Mouse (Mus musculus) brain, embryonic 14.5 days (tissue): ENCODE data around the gene Cwc15. TPM values are rescaled to one million over a fixed set of nuclear protein-coding genes. Genes with fewer than 3 reads are reported as not detected.
A peak's percentile ranks its signal among the peaks of the same experiment; 100 is the strongest.

Source experiments
- DNase-seq: peaks from one replicate; pipeline ENCODE4 v3.0.0-alpha.2; 2011; ENCODE audit warnings: low read depth
- CTCF ChIP-seq: fragments of 200-500 bp; IDR thresholded peaks from 2 replicates; pipeline ENCODE4 v1.5.1; 2012; ENCODE audit warnings: inconsistent platforms, mild to moderate bottlenecking, moderate library complexity, borderline replicate concordance; ENCODE audit not compliant: insufficient read depth, insufficient read length; ENCODE audit errors: extremely low read depth
- POLR2A ChIP-seq: fragments of 200-500 bp; IDR thresholded peaks from 2 replicates; pipeline ENCODE4 v1.6.1; 2012; ENCODE audit warnings: mild to moderate bottlenecking, inconsistent platforms, borderline replicate concordance; ENCODE audit not compliant: poor library complexity, insufficient read depth, insufficient read length, severe bottlenecking; ENCODE audit errors: extremely low read depth
- polyA plus RNA-seq: library from polyadenylated mRNA; depleted of rRNA; stranded (reverse); fragments of >200 nt; gene quantifications from 2 replicates; pipeline ENCODE4 v1.2.3, GENCODE M21; 2012; rRNA removed

The Cwc15 gene
- polyA plus RNA-seq, 1 experiment = 77.7 TPM

- DNase-seq = peak; percentile 86
- TF ChIP-seq CTCF = peak; percentile 93
- TF ChIP-seq POLR2A = no peak
Measured at GRCm38 (mm10) chr9:14523408-14524043, 23.1 kb downstream of the Cwc15 start.

DNA sequence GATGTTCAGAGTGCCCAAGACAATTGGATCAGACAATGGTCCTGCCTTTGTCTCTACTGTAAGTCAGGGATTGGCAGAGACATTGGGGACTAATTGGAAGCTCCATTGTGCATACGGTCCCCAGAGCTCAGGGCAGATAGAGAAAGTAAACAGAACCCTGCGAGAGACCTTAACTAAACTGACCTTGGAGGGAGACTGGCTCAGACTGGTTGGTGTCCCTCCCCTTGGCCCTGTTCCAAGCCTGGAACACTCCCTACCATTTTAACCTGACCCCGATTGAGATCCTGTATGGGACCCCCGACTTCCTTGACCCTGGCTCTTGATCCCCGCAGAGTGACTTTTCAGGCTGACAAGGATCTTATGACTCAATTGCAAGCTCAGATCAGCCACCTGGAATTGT is 29.6 kb downstream of the Cwc15 start:
- TF ChIP-seq POLR2A = no peak
- TF ChIP-seq CTCF = no peak
- DNase-seq = no peak

DNA sequence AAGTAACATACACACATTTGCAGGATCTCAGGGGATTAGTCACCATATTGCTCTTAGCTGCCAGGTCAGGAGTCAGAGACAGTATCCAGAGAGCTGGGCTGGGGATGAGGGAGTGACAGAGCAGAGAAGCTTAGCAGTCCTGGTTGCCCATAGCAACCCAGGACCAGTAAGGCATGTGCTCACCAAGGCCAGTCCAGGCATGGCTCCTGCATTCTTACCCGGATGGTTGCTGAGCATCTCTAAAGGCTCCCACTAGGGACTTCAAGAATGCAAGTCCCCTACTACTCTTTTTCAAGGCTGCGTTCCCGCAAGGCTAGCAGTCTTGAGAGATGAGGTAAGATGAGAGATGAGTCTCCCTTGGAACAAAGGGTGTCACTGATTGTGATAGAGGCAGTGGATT is 31.9 kb downstream of the Cwc15 start:
- TF ChIP-seq POLR2A = no peak
- no peak for TF ChIP-seq CTCF
- DNase-seq = peak; percentile 49

DNA sequence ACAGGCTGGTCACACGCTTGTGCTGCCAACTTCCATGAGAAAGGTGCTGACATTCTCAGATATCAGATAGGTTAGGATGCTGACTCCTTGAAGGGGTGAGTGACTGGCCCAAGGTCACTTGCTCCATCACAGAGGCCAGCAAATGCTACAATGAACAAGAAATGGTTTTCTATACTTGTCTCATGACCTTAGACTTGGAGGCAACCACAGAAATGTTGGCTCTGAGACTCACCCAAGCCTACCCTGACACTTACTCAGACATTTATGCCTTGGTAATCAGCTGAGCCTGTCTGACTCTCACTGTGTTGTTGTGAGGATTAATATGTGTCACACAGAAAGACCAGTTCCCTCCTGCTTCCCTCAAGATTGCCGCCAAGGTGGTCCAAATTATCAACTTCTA is 33.2 kb downstream of the Cwc15 start:
- DNase-seq = no peak
- TF ChIP-seq CTCF = no peak
- no peak for TF ChIP-seq POLR2A

DNA sequence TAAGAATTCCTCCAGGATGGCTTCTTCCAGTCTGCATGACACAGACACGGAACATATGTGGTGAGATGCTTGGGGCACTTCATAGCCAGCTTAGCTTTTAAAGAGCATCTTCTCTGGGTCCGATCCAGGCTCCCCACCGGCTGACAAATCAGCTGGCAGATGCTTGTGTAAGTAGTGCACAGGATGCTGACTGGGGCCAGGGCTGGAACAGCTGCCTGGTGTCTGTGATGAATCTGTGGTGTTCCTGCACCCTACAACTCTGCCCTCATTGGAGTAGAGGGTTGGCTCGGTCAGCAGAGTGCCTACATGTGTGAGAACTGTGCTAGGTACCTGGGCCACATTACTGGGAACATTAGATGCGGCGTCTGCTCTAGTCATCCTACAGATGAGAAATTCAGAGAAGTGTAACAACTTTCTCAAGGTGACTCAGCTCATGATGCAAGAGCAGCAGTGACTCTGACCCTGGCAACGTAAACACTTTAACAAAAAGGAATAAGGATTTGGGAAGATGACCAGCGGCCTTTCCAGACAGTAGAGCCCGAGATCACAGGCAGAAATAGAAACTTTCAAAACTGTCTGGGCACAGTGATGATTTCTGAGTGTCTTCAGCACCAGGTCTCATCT is 34.5 kb downstream of the Cwc15 start:
- TF ChIP-seq CTCF (no peak), POLR2A (no peak)
- peak; percentile 20 for DNase-seq

- TF ChIP-seq POLR2A (no peak), CTCF (no peak)
- DNase-seq = no peak
Measured at GRCm38 (mm10) chr9:14544034-14544757, 43.8 kb downstream of the Cwc15 start.

DNA sequence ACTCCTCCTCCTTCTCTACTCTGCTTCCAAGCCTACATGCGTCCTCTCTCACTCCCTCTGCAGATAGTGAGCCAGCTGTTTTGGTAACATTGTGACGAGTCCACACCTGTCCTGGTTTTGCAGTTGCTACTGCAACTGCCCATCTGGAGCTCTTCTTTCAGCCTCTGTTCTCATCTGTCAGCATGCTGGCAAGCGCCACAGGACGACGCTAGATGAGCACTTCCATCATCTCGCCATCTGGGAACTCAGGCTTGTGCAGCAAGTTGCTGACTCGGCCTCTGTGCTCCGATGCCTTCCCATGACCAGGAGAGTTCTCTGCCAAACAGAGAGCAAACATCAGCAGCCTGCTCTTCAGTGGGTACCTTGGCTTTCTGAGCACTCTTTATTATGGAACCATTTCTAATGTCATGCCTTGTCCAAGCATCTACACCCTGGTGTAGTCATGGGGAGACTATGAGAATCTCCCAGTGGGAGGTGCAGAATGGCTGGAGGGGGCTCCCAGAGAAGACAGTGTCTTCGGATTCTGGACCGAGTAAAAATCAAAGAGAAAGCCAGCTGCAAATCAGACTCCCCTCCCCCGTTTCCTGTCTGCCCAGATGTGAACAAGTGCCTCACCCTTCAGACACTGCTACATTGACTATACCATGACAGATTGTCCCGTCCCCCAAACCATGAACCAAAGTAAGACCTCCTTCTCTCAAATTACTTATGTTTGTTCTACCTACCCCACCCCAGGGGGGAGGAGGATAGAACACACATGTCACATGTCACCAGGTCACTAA is 47.4 kb downstream of the Cwc15 start:
- TF ChIP-seq POLR2A = no peak
- DNase-seq = peak; percentile 12

DNA sequence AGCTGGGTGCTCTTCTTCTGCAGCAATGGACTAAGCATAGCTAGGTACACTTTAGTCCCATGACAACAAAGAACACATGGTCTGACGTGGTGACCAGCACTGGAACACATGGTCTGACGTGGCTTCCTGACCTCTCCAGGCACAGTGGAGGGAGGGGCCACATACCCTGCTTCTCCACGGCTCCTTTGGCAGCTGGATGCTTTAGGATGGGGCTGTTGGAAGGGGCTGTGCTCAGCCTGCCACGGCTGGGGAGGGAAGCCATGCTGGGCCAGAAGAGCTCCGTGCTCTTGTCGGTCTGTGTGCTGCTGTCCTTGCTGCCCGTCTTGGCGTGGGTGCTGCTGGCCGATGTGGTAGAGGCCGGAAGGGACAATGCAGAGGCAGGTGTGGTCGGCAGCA is 47.9 kb downstream of the Cwc15 start:
- DNase-seq = no peak
- TF ChIP-seq CTCF = no peak
- no peak for TF ChIP-seq POLR2A

DNA sequence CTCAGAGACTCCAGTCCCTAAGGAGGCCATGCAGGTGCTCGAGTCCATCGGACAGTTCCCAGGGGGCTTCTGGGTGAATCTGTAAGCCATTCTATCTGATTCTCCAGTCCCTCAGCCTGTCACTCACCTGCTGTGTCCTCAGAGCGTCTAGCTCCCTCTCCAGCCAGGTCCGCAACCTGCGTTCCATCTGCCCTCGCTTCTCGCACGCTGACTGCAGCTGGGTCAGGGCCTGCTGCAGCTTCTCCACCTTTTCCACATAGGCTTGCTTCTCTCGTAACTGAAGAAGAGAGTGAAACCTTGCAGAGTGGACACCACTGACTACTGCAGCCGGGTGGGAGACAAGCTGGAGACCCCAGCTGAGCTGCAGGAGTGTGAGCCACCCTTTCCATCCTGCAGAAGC is 57.9 kb downstream of the Cwc15 start:
- no peak for TF ChIP-seq POLR2A
- TF ChIP-seq CTCF = no peak
- no peak for DNase-seq

DNA sequence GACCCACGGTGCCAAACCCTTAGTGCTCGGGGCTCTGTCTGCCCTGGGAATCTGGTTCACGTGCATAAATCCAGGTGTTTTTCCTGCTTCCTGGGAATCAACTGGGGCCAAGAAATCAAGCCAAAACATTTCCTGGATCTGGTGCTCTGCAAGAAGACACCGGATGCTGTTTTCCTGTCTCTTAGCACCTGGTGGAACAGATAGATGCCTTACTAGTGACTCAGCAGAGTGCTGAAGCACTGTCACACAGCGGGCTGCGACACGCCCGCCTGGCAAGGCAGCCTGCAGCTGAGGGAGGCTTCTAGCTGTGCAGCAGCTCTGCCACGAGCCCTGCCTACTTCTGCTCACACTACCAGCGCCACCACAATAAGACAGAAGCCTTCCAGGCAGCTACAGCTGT is 59.0 kb downstream of the Cwc15 start:
- no peak for TF ChIP-seq POLR2A
- no peak for TF ChIP-seq CTCF
- DNase-seq = peak; percentile 9

GRCm38 (mm10) chr9:14559996-14560395 is 59.6 kb downstream of the Cwc15 start:
- no peak for TF ChIP-seq POLR2A
- TF ChIP-seq CTCF = no peak
- no peak for DNase-seq

Other genes starting within 250 kb of the Cwc15 start
- gene Sesn3, start 225.6 kb upstream of the Cwc15 start, polyA plus RNA-seq = 13.5 and 26.4 TPM in 2 replicates
- gene Endod1, start 119.1 kb upstream of the Cwc15 start, polyA plus RNA-seq = 9.7 and 16.1 TPM in 2 replicates
- 0.19 and 0.21 TPM in 2 replicates for gene Kdm4d, start 135 bp upstream of the Cwc15 start, polyA plus RNA-seq
- gene Amotl1, start 144.4 kb downstream of the Cwc15 start, polyA plus RNA-seq = 17.5 and 23.6 TPM in 2 replicates
- 0.29 and 0.30 TPM in 2 replicates for gene Piwil4, start 240.1 kb downstream of the Cwc15 start, polyA plus RNA-seq